Mouse (Mus musculus) ovary, adult 18-20 months (tissue): ENCODE data around the gene Reep6.

Experiments used
- DNase-seq: peaks from one replicate; pipeline ENCODE4 v3.0.0; 2022; ENCODE audit warnings: low spot score, mixed read lengths

Reep6 gene

GRCm38 (mm10) chr10:80329273-80330081, at the start of gene Reep6, which contains the start of gene Pcsk4:
Gene Reep6 (plus strand): TSS chr10:80329953.
Gene Pcsk4 (minus strand): TSS chr10:80329498.
- peak; percentile 96 for DNase-seq

GRCm38 (mm10) chr10:80281304-80281703, 48.4 kb upstream of the Reep6 start:
- no peak for DNase-seq

- DNase-seq = no peak
Observed at GRCm38 (mm10) chr10:80281921-80282371, 47.8 kb upstream of the Reep6 start.

- no peak for DNase-seq
Observed at GRCm38 (mm10) chr10:80282481-80283441, 47.0 kb upstream of the Reep6 start.

- no peak for DNase-seq
Observed at GRCm38 (mm10) chr10:80285222-80286070, 44.3 kb upstream of the Reep6 start.

GRCm38 (mm10) chr10:80288097-80288496, 41.7 kb upstream of the Reep6 start:
- no peak for DNase-seq

GRCm38 (mm10) chr10:80288657-80289056, 41.1 kb upstream of the Reep6 start:
- DNase-seq = no peak

GRCm38 (mm10) chr10:80292251-80293146, 37.3 kb upstream of the Reep6 start, which contains the start of gene Rps15:
Gene Rps15 (plus strand): TSS chr10:80292453.
- peak; percentile 90 for DNase-seq

- DNase-seq = no peak
Observed at GRCm38 (mm10) chr10:80293325-80293724, 36.4 kb upstream of the Reep6 start.

- DNase-seq = no peak
Observed at GRCm38 (mm10) chr10:80294311-80294710, 35.4 kb upstream of the Reep6 start.

- no peak for DNase-seq
Observed at GRCm38 (mm10) chr10:80294788-80295303, 34.9 kb upstream of the Reep6 start.

- peak; percentile 39 for DNase-seq
Observed at GRCm38 (mm10) chr10:80295618-80296425, 33.9 kb upstream of the Reep6 start, which contains the start of gene Apc2. Gene Apc2 (plus strand): TSS chr10:80295977.

GRCm38 (mm10) chr10:80296824-80297223, 32.9 kb upstream of the Reep6 start:
- DNase-seq = no peak

- no peak for DNase-seq
Observed at GRCm38 (mm10) chr10:80297526-80298133, 32.1 kb upstream of the Reep6 start.

- DNase-seq = no peak
Observed at GRCm38 (mm10) chr10:80298571-80299281, 31.0 kb upstream of the Reep6 start.

- DNase-seq = no peak
Observed at GRCm38 (mm10) chr10:80299301-80299700, 30.5 kb upstream of the Reep6 start.

- no peak for DNase-seq
Observed at GRCm38 (mm10) chr10:80299824-80300223, 29.9 kb upstream of the Reep6 start.

GRCm38 (mm10) chr10:80300672-80301181, 29.0 kb upstream of the Reep6 start:
- no peak for DNase-seq
